Mouse (Mus musculus): ENCODE measurements around the gene Prr23a3.

Prr23a3 gene

GRCm38 (mm10) chr9:98864571-98864970, at the start of gene Prr23a3:
TSS of gene Prr23a3 (plus strand) at chr9:98864767.
- DNase-seq, result no peak

DNA sequence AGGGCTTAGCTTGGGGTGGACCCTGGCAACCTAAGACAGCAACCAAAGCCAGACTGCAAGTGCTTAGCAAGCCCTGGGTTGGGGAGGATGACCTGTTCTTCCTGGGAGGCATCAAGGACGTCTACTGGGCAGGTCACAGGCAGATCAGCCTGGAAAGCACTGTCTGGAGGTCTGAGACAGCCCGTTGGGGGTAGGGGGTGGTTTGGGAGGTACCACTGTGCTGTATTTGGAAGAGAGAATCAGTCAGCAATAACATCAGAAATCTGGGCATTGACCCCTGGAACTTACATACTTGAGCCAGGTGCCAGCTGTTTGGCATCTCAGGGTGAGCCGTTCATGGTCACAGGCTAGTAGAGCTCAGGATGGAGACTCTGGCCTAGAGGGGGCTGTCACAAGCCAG, 48.5 kb upstream of the Prr23a3 start:
- DNase-seq, result no peak

- DNase-seq, result no peak
These were observed 47.0 kb upstream of the Prr23a3 start for GRCm38 (mm10) chr9:98817592-98817991.

DNA sequence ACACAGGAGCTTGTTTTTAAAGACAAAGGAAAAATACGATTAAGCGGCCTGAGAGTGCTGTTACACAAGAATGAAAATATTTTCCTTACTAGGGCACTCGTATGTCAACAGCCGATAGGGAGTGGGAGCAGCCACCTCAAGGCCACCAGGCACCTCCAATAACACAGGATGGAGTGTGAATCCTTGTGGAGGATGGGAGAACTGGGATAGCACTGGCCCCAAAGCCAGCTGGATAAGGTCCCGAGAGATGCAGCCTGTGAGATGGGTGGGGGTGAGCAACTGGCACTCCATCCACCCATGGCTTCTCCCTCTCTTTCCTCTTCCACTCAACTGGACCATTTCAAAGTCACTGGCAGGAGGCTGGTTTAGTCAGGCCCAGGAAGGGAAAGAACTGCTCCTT, 45.6 kb upstream of the Prr23a3 start:
- DNase-seq, result no peak

- no peak for DNase-seq
These were observed 45.1 kb upstream of the Prr23a3 start for GRCm38 (mm10) chr9:98819481-98819880.

GRCm38 (mm10) chr9:98820461-98820860, 44.1 kb upstream of the Prr23a3 start:
- DNase-seq, result no peak

- DNase-seq, result no peak
These were observed 43.5 kb upstream of the Prr23a3 start for GRCm38 (mm10) chr9:98821067-98821466.

DNA sequence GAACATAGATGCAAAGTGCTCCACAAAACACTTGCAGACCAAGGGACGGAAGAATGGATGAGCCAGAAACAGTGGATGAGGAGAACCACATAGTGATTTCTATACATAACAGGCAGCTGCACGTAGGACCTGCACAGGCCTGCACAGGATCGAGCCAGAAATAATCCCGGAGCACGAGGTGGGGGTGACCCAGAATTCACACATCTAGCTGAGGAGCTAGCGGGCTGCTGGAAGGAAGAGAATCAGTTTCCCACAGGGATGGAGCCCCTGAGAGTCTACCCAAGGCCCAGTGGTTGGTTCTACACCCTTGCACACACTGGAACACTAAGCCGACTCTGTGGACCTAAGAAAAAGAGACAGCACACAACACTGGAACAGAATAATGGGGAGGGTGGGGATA, 40.8 kb upstream of the Prr23a3 start:
- no peak for DNase-seq

- DNase-seq, result no peak
These were observed 35.1 kb upstream of the Prr23a3 start for GRCm38 (mm10) chr9:98829508-98829907.

- no peak for DNase-seq
These were observed 27.0 kb upstream of the Prr23a3 start for GRCm38 (mm10) chr9:98837537-98838074.

- DNase-seq, result no peak
These were observed 22.4 kb upstream of the Prr23a3 start, which contains the start of gene Prr23a1 for GRCm38 (mm10) chr9:98842117-98842516. TSS of gene Prr23a1 (plus strand) at chr9:98842503.

GRCm38 (mm10) chr9:98856210-98856609, 8.4 kb upstream of the Prr23a3 start, which contains the start of gene Prr23a2:
TSS of gene Prr23a2 (plus strand) at chr9:98856494.
- no peak for DNase-seq

- no peak for DNase-seq
These were observed 1.1 kb upstream of the Prr23a3 start for GRCm38 (mm10) chr9:98863463-98863862.

DNA sequence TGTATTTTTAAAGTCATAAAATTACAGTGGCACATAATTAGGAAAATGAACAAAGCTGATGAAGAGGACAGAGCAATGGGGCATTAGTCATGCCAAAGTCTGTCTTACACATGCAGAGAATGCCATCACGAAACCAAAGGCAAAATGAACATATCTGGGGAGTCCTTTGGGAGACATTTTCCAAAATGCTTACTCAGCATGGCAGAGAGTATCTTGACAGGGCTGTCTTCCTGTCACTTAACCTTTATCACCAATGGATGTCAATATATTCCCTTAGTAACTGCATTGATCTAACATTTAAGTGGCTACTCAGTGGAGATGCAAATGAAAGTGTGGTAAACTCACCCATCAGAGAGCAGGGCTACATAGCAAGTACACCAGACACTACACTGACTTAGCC, 36.9 kb downstream of the Prr23a3 start:
- no peak for DNase-seq

- no peak for DNase-seq
These were observed 38.3 kb downstream of the Prr23a3 start, which contains the start of gene 7420426K07Rik for GRCm38 (mm10) chr9:98902819-98903218. TSS of gene 7420426K07Rik (plus strand) at chr9:98903119.
